Mouse (Mus musculus): ENCODE data around the gene Mbnl2. TPM values are rescaled to one million over a fixed set of nuclear protein-coding genes. Genes with fewer than 3 reads are reported as not detected.
"Not testable (repeated sequence)": the region's sequence is repeated elsewhere in the genome, so short reads cannot be mapped to it uniquely, and the experiment has no call there.

Mbnl2 gene
- total RNA-seq, 2 experiments from 2014 or later: 193 TPM

DNA sequence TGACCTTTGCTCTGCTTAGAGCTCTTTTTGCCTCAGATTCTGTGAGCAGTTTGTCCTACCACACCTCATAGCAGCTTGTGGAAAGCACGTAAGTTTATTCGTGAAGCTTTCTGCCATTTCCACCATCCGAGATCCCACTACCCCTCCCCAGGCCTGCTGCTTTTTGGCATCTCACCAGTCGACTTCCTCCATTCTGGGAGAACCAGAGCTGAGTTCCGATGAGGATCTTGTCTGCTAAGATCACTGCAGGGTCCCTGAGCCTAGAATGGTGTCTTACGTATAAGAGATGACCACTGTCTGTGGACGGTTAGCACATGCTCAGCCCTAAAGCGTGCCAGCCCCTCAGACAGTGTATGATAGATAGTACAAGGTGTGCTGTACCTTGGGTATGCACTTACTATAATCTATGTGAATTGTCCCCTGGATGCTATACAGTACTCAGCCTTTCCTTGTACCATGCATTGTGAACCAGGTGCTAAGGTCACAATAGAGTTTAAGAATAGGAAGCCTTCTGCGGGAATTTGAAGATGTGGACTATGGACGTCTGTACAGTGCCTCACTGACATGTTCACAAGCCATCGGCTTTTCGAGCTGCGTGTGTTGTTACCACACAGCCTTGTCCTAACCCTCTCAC lies 55.5 kb downstream of the Mbnl2 start:
- no peak for DNase-seq

DNA sequence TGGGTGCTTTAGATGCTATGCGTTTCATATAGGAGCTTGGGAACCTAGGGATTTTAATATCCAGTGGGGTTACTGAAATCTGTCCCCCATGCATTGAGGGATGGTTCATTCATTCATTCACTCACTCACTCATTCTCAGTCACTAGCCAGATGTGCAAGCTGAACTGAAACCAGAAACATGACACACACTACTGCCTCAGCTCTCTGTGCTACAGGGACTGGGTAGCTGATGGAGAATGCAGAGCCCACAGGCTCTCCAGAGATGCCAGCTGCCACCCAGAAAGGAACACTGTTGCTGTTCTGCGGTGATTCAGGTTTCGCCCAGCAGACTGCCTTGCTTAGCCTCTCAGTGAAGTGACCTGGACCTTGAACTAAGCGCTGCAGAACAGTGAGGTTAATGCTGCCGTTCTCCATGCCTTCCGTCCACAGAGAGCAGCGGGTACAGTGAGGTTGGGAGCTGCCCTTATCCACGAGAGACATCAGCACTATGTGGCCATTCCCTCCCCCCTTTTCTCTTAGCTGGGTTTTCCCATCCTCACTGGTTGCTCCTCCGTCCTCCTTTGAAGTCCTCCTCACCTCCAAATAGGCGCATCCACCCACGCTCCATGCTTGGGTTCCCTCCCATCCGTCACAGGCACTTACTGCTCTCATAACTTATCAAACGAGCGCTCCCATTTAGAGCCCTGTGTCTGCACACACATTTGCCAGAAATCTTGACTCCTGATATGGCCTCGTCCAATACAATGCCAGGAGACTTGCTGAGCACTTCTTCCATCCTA lies 58.2 kb downstream of the Mbnl2 start:
- no peak for DNase-seq

DNA sequence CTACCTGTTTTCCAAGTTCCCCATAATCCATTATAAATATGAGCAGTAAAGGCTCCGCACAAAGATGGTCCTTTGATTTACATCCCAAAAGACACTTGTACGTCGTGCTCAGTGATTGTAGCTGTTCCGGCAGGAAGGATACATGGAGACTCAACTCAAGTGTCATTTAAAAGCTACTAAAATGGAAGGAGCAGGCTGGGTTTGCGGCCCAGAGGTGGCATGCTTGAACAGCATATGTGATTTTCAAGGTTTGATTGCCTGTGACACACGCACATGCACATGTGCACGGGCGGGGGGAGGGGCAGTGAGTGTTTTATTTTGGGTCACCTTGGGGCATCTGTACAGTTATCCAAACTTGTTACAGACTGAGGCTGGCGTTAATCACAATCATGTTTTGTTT lies 59.9 kb downstream of the Mbnl2 start:
- DNase-seq: no peak

DNA sequence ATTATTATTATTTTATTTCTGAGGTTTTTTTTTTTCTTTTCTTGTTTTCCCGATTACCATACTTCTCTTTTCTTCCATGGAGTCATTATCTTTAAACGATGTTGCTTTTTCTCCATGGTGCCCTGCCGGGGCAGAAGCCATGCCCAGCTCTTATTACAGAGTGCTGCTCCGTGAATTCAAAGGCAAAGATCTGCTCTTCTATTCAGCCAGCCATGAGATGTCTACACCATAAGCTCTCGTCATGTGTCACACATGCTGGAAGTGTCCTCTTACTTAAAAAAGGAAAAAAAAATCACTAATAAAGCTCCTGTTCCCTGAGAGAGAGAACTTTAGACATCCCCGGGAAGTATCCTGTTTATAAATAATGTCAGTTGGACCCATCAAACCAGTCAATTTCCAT lies 60.4 kb downstream of the Mbnl2 start:
- no peak for DNase-seq

DNA sequence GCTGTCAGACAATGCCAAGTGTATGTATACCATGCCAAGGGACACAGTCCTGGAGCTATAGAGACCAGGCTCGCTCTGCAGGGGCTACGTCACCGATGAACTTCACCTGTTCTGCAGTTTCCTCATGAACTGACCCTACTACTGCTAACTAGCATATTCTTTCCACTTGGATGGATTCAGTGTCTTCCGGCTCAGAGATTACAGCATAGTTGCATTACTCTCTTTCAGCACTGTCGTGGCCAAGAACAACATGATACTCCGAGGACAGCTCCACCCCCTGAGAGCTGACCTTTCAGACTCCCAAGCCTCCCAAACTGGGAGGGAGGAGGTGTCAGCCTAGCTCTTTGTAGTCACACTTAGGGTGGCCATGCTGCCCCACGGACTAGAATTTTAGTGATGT lies 60.9 kb downstream of the Mbnl2 start:
- peak; percentile 71 for DNase-seq

DNA sequence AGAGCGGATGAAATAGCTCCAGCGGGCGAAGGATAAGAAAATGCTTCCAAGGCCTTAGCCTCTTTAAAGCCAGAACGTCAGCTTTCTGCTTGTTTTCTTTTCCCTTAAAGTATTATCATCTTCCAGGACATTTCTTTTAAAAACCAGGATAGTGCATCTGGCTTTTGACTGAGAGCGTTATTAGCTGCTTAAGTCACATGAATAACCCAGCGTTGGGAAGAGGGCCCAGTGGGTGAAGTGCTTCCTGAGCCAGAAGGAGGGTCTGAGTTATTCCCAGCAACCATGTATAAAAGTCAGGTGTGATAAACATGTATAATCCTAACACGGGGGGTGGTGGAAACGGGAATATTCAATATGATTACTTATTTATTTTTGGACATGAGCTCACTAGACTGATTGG lies 61.4 kb downstream of the Mbnl2 start:
- no peak for DNase-seq

DNA sequence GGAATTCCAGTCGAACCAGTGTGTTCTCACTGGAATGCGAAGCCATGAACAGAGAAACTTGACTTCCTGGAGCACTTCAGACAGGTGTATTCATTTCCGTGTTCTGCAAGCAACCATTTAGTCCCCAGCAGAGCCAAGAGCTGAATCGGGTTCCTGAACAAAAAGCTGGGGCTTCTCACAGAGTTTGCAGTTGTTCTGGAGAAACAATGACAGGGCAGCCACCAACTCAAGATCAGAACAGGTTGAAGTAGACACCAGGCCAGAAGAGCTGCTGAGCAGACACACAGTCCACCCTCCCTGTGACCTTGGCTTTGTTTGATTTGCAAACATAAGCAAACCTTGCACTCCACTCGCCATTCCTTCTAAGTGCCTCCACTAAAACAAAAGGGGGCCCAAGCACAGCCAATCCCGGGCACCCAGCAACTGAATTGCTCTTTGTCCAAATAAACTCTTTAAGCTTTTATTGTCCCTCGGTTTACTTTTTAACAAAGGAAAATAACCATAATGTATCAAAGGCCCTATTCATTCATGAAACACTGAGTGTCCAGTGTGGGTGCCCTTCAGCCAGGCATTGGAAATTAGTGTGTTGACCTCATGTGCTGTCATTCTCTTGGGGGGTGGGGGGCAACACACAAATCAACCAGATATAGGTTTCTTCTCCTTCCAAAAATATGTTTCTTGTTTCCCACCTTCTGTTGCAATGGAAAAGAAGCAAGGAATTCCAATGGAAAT lies 62.4 kb downstream of the Mbnl2 start:
- no peak for DNase-seq

DNA sequence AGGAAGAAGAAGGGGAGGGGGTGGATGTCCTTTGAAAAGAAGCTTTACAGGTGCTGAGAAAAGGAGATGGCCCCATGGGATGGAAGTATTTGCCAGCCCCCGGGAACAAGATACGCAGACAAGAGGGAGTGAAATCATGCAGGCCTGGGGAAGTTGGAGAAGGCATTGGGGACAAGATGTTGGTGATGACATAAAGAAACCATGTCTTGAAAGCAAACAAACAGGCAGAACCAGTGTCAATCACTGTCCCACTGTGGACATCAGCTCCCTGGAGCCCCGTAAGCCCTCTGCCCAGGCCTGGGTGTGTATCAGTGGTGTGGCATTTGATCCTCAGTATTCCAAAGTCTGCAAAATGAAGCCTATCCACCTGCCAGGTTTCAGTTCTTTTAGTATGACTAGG lies 63.2 kb downstream of the Mbnl2 start:
- DNase-seq: no peak

DNA sequence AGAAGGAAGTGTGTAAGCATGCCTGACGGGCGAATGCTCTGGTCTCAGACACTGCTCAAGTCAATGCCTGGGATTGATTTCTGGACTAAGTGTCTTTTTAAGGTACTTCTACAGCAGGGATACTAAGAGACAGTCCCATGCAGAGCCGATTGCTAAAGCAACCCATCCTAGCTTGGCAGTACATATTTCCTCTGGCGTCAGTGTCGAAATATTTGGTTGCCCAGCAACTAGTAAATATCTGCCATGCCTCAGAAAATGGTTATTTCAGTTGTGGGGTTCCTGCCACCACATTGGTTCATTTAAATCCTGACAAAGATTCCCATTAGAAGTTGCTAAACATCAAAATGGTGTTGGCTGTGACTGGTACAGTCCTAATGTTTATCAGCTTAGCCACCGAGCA lies 66.4 kb downstream of the Mbnl2 start:
- DNase-seq: no peak

DNA sequence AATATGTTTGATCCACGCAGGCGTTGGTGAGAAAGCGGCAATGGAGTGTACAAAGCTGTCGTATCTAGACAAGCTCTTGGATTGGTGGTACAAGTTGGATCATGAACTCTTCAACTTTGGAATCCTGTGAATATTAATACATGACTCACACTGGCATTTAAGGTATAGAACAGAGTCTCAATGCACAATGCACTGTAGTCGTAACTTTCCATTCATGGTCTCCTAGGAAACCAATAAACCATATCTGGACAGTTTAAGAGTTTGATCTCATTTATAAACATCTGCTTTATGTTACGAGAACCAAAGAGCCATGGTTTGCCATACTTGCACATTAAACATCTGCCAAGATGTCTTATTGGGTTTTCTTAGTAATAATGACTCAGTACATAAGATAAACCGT lies 66.9 kb downstream of the Mbnl2 start:
- no peak for DNase-seq

DNA sequence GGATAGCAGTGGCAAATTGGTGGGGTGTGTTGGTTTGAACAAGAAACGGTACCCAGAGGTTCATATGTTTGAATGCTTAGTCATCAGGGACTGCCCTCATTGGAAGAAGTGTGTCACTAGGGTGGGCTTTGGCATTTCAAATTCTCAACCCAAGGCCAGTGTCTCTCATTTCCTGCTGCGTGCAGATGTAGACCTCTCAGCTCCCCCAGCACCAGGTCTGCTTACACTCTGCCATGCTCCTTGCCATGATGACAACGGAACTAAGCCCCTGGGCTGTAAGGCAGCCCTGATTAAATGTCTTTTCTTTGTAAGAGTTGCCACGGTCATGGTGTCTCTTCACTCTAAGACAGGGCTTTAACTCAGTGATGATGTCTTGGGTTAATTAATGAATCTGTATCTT lies 69.2 kb downstream of the Mbnl2 start:
- no peak for DNase-seq

DNA sequence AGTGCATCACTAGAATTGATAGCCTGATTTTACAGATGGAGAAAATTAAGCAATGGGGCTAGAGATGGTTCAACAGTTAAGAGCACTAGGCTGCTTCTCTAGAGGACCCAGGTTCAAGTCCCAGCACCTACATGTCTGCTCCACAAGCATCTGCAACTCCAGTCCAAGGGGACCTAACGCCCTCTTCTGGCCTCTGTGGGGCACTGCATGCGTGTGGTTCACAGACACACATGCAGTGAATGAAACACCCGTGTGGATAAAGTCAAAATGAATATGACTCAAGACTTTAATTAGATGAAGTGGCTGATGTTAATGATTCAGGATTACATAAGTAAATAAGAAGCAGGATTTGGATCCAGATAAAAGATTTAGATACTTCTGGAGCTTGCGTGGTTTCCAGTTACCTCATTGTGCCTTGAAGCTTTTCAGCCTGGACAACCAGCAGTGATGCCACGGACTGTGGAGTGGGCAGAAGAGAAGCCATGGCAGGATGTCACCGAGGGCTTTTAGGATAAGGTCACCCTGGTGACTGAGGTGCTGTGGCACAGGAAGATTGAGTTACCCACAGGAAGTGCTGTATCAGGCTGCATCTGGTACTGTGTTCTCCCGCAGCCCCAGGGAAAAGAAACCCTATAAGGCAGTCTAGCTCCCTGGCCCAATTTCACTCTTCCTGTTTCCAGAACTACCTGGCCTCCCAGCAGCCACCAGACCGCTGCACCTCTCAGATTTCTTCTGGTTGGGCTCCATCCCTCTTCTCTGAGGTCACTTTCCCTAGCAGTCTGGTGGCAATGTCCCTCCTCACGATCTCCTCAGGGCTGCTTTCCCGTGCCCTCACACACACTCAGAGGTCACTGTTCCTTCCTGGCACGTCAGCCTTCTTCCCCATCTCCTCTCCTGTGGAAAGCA lies 72.2 kb downstream of the Mbnl2 start:
- no peak for DNase-seq

DNA sequence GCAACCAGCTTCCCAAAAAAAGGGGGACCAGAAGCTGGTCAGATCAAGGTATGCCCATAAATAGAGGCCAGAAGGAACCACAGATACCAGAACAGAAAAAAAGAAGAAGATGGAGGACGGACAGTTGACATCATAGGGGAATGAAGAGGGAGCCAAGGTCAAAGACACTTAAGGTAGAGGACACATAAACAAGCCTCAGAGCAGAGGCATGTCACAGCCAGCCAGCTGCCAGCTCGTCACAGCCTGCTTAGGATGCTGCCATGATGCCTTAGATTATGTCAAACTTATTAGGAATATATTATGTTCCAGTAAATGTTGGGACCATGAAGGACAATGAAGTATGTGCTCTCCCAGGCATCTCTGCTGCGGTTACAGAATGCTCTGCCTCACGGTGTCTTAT lies 73.9 kb downstream of the Mbnl2 start:
- no peak for DNase-seq

DNA sequence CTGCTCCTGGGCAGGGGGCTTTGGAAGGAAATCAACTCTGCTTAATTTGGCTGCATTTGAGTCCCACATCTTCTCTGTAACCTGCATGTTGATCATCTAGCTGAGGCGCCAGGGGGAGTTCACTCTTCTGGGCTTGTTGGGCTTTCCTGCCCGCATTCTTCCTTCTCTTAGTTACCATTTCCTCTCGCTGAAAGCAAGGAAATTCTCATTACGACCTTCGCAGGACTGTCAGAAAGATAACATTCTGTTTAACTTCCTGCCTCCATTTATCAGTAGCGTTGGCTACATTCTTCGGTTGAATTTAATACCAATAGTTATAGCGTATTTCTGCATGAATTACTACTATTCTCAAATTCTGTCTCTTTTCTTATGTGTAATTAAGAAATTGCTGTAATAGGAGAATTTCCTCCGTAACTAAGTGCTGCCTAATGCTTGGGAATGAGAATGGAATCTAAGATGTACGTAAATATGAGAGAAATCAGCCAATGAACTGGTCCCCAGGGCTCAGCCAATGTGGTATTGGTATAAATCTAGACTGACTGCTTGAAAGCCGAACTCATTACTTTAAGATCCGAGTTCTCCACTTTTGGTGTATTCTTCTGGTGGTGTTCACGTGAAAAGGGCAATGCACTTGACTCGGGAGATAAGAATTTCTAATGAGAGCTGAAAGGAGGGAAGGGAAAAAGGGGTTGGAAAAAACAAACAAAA lies 76.8 kb downstream of the Mbnl2 start:
- no peak for DNase-seq

DNA sequence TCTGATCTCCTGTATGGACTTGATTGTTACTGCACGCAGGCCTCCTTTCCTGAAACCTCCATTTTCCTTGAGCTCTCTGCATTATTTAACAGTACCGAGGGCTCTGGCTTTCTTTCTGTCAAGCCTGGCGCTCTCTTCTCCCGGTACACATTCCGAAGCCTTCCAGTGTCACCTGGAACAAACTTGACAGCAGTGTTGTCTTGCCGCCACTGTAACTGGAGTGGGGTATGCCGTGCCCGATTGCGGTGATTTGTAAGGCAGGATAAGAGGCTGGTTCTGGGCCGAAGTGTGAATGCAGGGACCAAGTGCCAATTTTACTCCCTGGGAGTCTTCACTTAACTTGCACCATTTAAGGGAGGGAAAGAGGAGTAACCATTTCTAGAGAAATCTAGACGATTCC lies 77.7 kb downstream of the Mbnl2 start:
- no peak for DNase-seq

DNA sequence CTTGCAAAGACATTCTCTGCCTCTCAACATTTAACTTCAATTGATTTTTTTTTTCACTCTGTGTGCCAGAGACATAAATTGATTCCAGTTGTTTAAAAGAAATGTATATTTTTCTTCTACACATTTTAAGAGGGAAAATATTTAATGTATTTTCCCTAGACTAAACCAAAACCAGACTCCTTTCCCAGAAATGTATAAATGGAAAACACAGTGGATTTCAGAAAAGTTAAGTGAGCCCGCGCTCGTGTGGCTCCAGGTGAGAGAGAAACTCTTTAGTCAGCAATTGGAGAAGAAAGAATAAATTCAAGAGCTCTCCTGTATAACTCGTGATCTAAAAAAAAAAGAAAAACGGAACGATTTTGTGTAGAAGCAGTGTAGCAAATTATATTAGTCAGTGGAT lies 79.1 kb downstream of the Mbnl2 start:
- no peak for DNase-seq

DNA sequence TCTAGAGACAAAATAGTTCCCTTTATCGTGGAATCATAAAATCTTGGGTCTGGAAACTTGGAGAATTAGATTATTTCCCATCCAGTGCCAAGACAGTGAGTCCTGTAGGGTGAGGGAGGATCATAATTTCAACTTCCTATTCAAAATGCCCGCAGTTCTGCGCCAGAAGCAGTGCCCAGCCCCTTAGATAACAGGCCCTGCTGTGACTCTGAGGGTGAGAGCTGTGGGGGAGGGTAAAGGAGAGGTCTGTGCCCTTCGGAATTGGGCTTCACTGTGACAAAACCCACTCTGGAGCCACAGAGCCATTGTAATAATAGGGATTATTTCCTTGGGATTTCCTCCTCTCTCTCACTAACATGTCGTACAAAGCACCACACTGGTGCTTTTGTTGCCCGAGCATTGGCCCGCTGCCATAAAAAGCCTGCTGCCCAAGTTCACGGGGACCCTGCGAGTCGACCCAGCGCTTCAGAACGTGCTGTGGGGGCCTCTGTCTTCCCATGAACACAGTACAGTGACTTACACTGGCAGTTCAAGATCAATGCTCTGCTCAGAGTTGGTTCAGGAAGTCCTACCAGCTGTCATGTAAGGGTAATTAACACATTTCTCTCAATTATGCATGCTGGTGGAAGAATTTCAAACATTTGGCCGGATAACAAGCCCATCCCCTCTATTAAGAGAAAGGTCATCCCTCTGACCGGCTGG lies 79.7 kb downstream of the Mbnl2 start:
- peak; percentile 75 for DNase-seq

DNA sequence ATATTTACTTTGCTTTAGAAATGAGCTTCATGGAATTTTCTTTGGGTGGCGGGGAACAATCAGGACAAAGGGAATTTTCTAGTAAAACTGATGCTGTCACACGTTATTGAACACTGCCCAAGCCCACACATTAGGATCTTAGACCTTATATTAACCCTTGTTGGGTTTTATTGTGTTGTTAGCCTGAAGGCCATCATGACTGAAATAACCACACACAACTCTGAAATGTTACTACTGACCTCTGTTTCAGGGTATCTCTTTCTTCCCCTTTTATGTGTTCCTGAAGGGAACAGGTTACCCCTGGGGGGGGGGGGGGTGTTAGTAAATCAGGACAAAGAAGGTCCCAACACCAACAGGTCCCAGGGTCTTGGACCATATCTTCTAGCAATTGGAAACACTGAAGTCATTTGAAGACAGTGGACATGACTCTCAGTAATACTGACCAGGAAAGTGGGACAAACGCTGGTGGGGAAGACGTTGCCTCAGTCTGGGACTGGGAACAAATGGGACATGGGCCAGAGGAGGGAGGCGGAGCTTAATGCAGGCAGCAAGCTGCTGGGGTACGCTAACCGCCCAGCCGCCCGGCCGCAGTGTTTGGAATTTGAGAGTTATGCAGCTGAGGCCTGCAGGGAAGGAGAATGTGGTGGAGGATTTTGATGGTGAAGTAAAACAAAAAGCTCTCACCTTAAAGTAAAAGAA lies 80.4 kb downstream of the Mbnl2 start:
- DNase-seq: peak; percentile 62

DNA sequence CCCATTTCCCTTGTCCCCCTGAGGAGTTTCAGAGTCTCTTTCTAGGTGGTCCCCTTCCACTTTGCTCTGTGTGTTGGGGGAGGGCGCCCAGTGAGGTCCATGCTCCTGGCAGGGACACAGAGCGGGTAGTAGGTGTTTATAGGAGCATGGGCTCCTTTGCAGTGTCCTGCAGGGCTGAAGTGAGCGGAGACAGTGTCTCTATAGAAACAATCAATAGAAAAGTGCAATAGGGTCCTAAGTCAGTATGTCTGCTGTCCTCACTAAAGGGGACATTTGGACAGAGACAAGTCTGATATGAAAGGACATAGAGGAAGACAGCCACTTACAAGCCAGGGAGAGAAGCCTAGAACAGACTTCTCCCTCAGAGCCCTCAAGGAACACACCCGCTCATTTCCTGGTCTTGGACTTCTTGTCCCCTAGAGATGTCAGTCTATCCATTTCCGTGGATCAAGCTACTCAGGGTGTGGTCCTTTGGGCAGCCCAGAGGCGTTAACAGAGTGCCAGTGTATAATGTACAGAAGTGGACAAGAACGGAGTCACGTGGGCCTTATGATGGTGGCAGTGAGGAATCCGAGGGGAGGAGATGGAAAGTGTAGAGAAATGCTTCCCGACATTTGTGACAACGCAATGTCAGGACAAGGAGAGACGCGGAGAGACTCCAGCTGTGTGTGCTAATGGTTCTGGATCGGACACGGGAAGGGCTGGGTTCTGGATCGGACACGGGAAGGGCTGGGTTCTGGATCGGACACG lies 82.0 kb downstream of the Mbnl2 start:
- peak; percentile 5 for DNase-seq

DNA sequence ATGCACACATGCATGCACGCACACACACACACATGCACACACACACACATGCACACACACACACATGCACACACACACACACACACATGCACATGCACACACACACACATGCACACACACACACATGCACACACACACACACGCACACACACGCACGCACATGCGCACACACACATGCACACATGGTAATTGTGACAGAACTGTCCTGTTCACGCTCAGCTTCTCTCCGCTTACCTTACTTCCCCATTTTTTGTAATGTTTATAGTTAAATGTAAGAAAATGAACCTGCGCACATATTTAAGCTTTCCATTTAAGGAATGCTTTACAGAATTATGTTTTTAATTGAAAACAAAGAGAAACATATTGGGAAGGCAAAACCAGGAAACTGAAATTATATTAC lies 84.1 kb downstream of the Mbnl2 start:
- DNase-seq: not testable (repeated sequence)
